Mouse (Mus musculus) testis, adult 2 months (tissue): Measurements from ENCODE around the gene Dcun1d4.

Experiments
- CTCF ChIP-seq: fragments of 200-500 bp; IDR thresholded peaks from 2 replicates; pipeline ENCODE4 v1.5.1; 2012; ENCODE audit warnings: low read depth, mild to moderate bottlenecking, inconsistent platforms, low read length, moderate library complexity; ENCODE audit not compliant: control insufficient read depth, insufficient read depth, insufficient replicate concordance
- POLR2A ChIP-seq: fragments of 200-500 bp; IDR thresholded peaks from 2 replicates; pipeline ENCODE4 v1.6.1; 2012; ENCODE audit warnings: low read depth, mild to moderate bottlenecking, inconsistent platforms, low read length, moderate library complexity; ENCODE audit not compliant: control insufficient read depth

DNA sequence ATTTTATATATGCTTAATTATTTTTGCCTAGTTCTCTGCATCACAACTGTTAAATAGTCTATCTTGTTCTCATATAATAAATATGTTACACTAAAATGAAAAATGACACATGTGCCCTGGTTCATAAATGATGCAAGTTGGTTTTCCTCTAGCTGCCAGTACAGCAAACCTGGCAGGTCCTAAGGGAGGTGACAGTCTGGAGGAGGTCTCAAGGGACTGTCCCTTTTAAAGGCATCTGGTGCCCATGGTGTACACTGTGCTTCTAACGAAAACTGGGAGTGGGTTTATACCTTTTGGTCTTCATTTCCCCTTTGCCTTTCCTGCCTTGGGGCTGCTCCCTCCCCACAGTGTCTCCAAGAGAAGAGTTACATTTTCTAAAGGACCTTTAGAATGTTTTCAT, 51.4 kb downstream of the Dcun1d4 start:
- TF ChIP-seq CTCF (no peak), POLR2A (no peak)
